Mouse (Mus musculus): ENCODE data around the gene Dglucy.

DNA sequence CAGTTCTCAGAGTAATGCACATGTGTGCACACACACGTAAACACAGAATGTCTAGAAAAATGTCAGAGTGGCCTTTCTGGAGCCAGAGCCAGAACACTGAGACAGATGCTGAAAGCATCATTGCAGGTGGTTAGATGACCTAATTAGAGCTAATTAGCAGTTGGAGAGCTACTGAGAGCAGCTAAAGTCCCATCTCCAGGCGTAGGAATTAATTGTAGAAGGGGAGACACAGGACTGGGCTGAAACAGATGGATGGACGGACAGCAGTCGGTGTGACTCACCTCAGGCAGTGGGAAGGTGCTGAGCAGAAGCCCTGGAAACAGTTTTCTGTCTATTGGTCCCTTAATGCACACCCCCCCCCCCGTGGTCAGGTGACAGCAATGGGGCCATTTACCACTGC, 43.7 kb upstream of the Dglucy start:
- no peak for TF ChIP-seq GATA1 (IDR thresholded peaks at IDR 0.05; ENCODE audit: low read length)
- no peak for TF ChIP-seq TAL1 (IDR thresholded peaks at IDR 0.05; ENCODE audit: low read length)

Data from erythroblast, embryonic 14.5 days (primary cell).